Mouse (Mus musculus): ENCODE measurements around the gene Srp54c. TPM values are rescaled to one million over a fixed set of nuclear protein-coding genes. Genes with fewer than 3 reads are reported as not detected.
"Not testable (repeated sequence)": the region's sequence is repeated elsewhere in the genome, so short reads cannot be mapped to it uniquely, and the experiment has no call there.

Gene Srp54c
- 73.4 and 82.2 TPM in 2 replicates for polyA plus RNA-seq (2014; fragmentation: Nextera tagmentation; extraction: Ambion mirVana)

DNA sequence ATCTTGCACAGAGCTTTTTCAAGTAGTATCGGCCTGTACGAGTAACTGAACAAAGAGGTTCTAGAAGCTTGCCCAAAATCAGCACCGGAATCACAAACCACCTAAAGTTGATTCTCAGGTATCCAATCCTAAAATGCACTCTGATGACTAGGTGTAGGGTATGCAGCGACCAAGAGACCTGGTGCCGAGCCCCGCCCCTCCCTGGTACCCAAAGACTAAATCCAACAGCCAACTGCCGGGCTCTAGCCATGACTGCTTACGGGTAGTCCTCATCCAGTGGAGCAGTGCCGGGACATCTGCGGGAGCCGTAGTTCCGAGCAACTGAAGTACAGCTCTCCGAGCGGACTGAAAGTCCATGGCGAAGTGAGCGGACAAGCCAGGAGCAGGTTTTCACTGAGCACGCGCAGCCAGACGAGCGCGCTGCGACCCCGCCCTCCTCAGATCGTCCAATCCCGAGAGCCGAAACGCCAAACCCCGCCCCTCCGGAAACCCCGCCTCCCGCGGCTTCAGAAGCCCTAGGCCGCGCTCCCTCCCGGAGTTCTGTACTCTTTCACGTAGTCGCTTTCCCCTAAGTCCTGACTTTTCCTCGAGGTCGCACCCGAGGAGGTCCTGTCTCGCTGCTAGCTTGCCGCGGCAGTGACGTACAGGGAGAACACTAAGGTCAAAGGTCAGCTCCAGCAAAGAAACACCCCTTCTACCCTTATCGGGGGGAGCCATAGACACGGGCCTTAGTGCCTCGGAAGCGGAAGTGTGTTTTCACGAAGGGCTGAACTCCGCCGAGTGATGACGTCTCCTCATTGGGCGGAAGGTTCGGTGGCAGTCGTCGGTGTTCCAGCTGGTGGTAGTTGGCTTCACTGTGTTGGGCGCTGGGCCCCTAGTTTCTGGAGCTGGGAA is at the start of gene Srp54c:
Srp54c (plus strand) TSS at position 543 of the 894 bp plus-strand sequence.
- H3K36me3 ChIP-seq (ENCODE audit: control insufficient read depth, insufficient read depth, low read length); H3K9me3 ChIP-seq (ENCODE audit: control insufficient read depth, low read length); H3K27me3 ChIP-seq (ENCODE audit: control insufficient read depth, insufficient read depth, low read length); H3K4me2 ChIP-seq; H3K4me3 ChIP-seq (ENCODE audit: low read depth, low read length); H3K9ac ChIP-seq (ENCODE audit: low read length); H3K4me1 ChIP-seq (ENCODE audit: control insufficient read depth, insufficient read depth, low read length); H3K27ac ChIP-seq (ENCODE audit: low read depth, low read length); DNase-seq (ENCODE audit: low spot score, missing footprints): not testable (repeated sequence)
- WGBS: no CpG with 5 or more reads among the region's 57 CpGs
- peak; percentile 98 for ATAC-seq (ENCODE audit: low FRiP score)

DNA sequence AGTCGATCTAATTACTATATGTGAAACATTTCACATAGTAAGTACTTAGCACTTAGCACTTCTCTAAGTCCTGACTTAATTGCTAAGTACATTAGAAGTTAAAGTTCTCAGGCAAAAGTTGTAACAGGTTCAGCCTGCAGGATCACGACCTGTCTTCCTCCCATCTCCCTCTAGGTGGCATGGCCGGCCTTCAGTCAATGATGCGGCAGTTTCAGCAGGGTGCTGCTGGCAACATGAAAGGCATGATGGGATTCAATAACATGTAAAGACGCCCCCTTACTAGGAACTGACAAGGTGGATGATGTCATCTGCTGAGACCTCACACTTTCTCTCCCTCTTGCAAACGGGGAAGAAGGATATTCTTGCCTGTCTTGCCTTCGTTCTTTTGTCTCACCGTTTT is 42.3 kb upstream of the Srp54c start:
- no CpG with 5 or more reads among the region's 8 CpGs for WGBS
- H3K9me3 ChIP-seq (ENCODE audit: control insufficient read depth, low read length); H3K4me1 ChIP-seq (ENCODE audit: control insufficient read depth, insufficient read depth, low read length); H3K27me3 ChIP-seq (ENCODE audit: control insufficient read depth, insufficient read depth, low read length); H3K36me3 ChIP-seq (ENCODE audit: control insufficient read depth, insufficient read depth, low read length); H3K4me3 ChIP-seq (ENCODE audit: low read depth, low read length); H3K27ac ChIP-seq (ENCODE audit: low read depth, low read length); ATAC-seq (ENCODE audit: low FRiP score); H3K9ac ChIP-seq (ENCODE audit: low read length); H3K4me2 ChIP-seq; DNase-seq (ENCODE audit: low spot score, missing footprints): not testable (repeated sequence)

DNA sequence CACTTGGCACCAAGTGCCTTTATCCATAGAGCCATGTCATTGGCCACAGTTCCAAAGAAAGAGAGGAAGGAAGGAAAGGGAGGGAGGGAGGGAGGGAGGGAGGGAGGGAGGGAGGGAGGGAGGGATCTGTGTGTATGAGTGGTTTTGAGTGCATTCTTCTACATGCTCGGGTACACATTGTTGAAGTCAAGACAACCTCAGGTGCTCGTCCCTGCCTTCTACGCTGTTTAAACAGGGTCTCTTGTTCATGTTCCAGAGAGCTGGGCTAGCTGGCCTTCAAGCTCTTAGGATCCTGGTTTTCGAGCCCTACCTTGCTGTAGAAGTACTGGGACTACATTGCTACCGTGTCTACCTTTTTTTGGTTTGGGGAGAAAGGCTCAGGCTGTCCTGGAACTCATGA is 40.8 kb upstream of the Srp54c start:
- H3K27me3 ChIP-seq (ENCODE audit: control insufficient read depth, insufficient read depth, low read length); H3K4me2 ChIP-seq; ATAC-seq (ENCODE audit: low FRiP score); H3K9ac ChIP-seq (ENCODE audit: low read length); H3K4me3 ChIP-seq (ENCODE audit: low read depth, low read length); H3K4me1 ChIP-seq (ENCODE audit: control insufficient read depth, insufficient read depth, low read length); DNase-seq (ENCODE audit: low spot score, missing footprints); H3K27ac ChIP-seq (ENCODE audit: low read depth, low read length); H3K36me3 ChIP-seq (ENCODE audit: control insufficient read depth, insufficient read depth, low read length); H3K9me3 ChIP-seq (ENCODE audit: control insufficient read depth, low read length): not testable (repeated sequence)
- WGBS: no CpG with 5 or more reads among the region's 5 CpGs

DNA sequence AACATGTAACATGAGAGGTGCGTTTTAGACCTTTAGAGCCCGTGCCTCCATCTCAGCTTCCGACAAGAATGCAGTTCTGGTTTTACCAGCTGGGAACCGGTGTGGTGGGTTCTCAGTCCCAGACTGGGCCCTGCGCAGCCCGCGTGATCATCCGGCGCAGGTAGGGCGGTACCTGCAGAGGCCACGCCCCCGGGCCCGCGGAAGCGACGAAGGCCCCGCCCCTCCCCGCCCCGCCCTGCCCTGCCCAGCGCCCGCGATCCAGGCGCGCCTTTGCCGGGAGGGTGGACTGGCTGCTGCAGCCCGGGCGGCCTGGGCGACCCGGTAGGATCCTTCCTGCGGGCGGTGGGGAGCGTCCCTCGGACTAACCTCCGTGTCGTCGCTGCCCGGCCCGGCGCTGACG is 30.7 kb upstream of the Srp54c start, which contains the start of gene 1700047I17Rik2:
1700047I17Rik2 (plus strand) TSS at position 287 of the 400 bp plus-strand sequence.
- H3K27ac ChIP-seq (ENCODE audit: low read depth, low read length); H3K9me3 ChIP-seq (ENCODE audit: control insufficient read depth, low read length); H3K4me1 ChIP-seq (ENCODE audit: control insufficient read depth, insufficient read depth, low read length); H3K4me3 ChIP-seq (ENCODE audit: low read depth, low read length); H3K36me3 ChIP-seq (ENCODE audit: control insufficient read depth, insufficient read depth, low read length); H3K27me3 ChIP-seq (ENCODE audit: control insufficient read depth, insufficient read depth, low read length); H3K4me2 ChIP-seq; DNase-seq (ENCODE audit: low spot score, missing footprints); H3K9ac ChIP-seq (ENCODE audit: low read length): not testable (repeated sequence)
- WGBS: no CpG with 5 or more reads among the region's 40 CpGs
- ATAC-seq (ENCODE audit: low FRiP score): peak; percentile 96

DNA sequence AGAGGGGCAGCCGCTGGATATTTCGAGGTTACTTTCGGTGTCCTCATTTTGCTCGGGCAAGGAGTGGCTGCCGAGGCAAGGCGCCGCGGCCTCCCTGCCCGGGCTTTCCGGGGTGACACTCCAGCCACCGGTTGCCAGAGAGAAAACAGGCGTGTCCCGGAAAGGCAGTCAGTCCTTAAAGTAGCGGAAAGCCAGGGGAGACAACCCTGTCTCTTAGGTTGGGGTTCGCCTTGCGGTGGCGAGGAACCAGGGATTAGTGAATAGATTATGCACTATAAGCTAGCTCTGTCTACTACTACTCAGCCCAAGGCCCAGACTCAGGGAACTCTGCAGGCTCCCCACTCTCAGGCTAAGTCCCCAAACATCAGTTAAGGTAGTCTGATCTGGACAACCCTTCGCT is 30.2 kb upstream of the Srp54c start:
- H3K27me3 ChIP-seq (ENCODE audit: control insufficient read depth, insufficient read depth, low read length); H3K4me2 ChIP-seq; H3K36me3 ChIP-seq (ENCODE audit: control insufficient read depth, insufficient read depth, low read length); H3K4me3 ChIP-seq (ENCODE audit: low read depth, low read length); H3K9me3 ChIP-seq (ENCODE audit: control insufficient read depth, low read length); H3K4me1 ChIP-seq (ENCODE audit: control insufficient read depth, insufficient read depth, low read length); DNase-seq (ENCODE audit: low spot score, missing footprints); H3K9ac ChIP-seq (ENCODE audit: low read length); H3K27ac ChIP-seq (ENCODE audit: low read depth, low read length): not testable (repeated sequence)
- WGBS: no CpG with 5 or more reads among the region's 18 CpGs
- ATAC-seq (ENCODE audit: low FRiP score): peak; percentile 65

DNA sequence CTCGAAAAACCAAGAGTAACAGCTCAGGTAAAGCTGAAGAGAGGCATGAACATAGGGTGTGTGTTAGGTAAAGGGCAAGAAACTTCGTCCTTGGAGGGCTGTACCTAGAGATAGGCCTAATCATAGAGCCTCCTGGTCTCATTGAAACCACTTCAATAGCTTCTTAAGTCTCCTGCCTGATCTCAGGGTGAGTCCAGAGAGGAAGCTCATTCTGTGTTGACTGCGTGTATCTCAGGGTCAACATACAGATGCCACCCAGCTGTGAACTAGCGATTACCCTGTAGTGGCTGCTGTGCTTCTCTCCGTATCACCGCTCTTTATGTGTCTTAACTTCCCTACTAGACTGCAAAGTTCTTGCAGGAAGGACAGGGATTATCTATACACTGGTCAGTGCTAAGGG is 17.0 kb upstream of the Srp54c start:
- not testable (repeated sequence) for H3K27ac ChIP-seq (ENCODE audit: low read depth, low read length); H3K36me3 ChIP-seq (ENCODE audit: control insufficient read depth, insufficient read depth, low read length); DNase-seq (ENCODE audit: low spot score, missing footprints); H3K27me3 ChIP-seq (ENCODE audit: control insufficient read depth, insufficient read depth, low read length); H3K9me3 ChIP-seq (ENCODE audit: control insufficient read depth, low read length); ATAC-seq (ENCODE audit: low FRiP score); H3K9ac ChIP-seq (ENCODE audit: low read length); H3K4me2 ChIP-seq; H3K4me3 ChIP-seq (ENCODE audit: low read depth, low read length); H3K4me1 ChIP-seq (ENCODE audit: control insufficient read depth, insufficient read depth, low read length)
- no CpG with 5 or more reads among the region's 6 CpGs for WGBS

DNA sequence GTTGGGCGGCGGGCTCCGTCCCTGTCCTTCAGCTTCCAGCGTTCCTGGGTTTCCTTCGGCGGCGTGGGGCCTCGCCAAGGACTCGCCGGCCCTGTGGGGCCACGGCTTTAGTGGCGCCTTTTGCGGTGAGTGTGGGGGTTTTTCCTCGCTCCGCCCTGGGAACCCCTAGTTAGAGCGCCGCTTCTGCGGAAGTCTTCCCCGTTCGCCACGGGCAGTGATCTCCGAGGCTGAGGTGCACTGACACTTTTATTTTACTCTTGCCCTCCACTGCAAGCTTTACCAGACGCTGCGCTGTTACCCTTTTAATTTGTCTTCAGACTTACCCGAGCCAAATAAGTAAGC is 523 bp downstream of the Srp54c start:
- not testable (repeated sequence) for DNase-seq (ENCODE audit: low spot score, missing footprints); H3K27me3 ChIP-seq (ENCODE audit: control insufficient read depth, insufficient read depth, low read length); H3K4me1 ChIP-seq (ENCODE audit: control insufficient read depth, insufficient read depth, low read length); H3K36me3 ChIP-seq (ENCODE audit: control insufficient read depth, insufficient read depth, low read length); H3K9me3 ChIP-seq (ENCODE audit: control insufficient read depth, low read length); H3K4me2 ChIP-seq; H3K27ac ChIP-seq (ENCODE audit: low read depth, low read length); ATAC-seq (ENCODE audit: low FRiP score); H3K4me3 ChIP-seq (ENCODE audit: low read depth, low read length); H3K9ac ChIP-seq (ENCODE audit: low read length)
- under 1% methylated on average over 9 of the region's 25 CpGs for WGBS

DNA sequence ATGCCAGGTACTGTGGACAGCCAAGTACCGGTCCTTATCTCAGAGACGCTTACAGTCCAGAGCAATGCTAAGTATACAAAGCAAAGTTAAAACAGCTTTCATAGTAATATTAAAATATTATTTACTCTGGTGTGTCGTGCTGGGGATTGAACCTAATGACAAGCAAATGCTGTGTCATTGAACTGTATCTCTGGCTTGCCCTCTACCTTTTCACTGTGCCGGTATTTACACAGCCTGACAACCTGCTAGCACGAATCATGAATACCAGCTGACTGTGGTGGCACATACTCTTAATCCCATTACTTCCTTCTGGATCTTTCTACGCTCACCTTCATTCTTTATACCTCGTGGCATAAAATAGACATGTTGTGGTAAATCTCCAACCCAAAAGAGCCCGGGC is 12.3 kb downstream of the Srp54c start:
- H3K4me3 ChIP-seq (ENCODE audit: low read depth, low read length); H3K36me3 ChIP-seq (ENCODE audit: control insufficient read depth, insufficient read depth, low read length); H3K9ac ChIP-seq (ENCODE audit: low read length); H3K4me1 ChIP-seq (ENCODE audit: control insufficient read depth, insufficient read depth, low read length); H3K27ac ChIP-seq (ENCODE audit: low read depth, low read length); H3K9me3 ChIP-seq (ENCODE audit: control insufficient read depth, low read length); DNase-seq (ENCODE audit: low spot score, missing footprints); ATAC-seq (ENCODE audit: low FRiP score); H3K27me3 ChIP-seq (ENCODE audit: control insufficient read depth, insufficient read depth, low read length); H3K4me2 ChIP-seq: not testable (repeated sequence)
- no CpG with 5 or more reads among the region's 8 CpGs for WGBS

DNA sequence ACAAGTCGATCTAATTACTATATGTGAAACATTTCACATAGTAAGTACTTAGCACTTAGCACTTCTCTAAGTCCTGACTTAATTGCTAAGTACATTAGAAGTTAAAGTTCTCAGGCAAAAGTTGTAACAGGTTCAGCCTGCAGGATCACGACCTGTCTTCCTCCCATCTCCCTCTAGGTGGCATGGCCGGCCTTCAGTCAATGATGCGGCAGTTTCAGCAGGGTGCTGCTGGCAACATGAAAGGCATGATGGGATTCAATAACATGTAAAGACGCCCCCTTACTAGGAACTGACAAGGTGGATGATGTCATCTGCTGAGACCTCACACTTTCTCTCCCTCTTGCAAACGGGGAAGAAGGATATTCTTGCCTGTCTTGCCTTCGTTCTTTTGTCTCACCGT is 32.0 kb downstream of the Srp54c start:
- H3K27me3 ChIP-seq (ENCODE audit: control insufficient read depth, insufficient read depth, low read length); H3K9me3 ChIP-seq (ENCODE audit: control insufficient read depth, low read length); H3K36me3 ChIP-seq (ENCODE audit: control insufficient read depth, insufficient read depth, low read length); DNase-seq (ENCODE audit: low spot score, missing footprints); H3K27ac ChIP-seq (ENCODE audit: low read depth, low read length); H3K4me2 ChIP-seq; H3K4me3 ChIP-seq (ENCODE audit: low read depth, low read length); H3K9ac ChIP-seq (ENCODE audit: low read length); H3K4me1 ChIP-seq (ENCODE audit: control insufficient read depth, insufficient read depth, low read length); ATAC-seq (ENCODE audit: low FRiP score): not testable (repeated sequence)
- WGBS: no CpG with 5 or more reads among the region's 8 CpGs
